Mouse (Mus musculus): ENCODE measurements around the gene Apoa2. TPM values are rescaled to one million over a fixed set of nuclear protein-coding genes. Genes with fewer than 3 reads are reported as not detected.

Gene Apoa2
- total RNA-seq, 2 experiments from 2014 or later, result 2.7 to 3.1 TPM

- intact Hi-C loops (cut with DNase I), result loop anchor here (10.0 kb wide), 1 partner anchor 357 kb away; no protein-coding TSS in a partner anchor
- DNase-seq (ENCODE audit: low spot score in 2 of 2), result no peak
Measured at GRCm38 (mm10) chr1:171251594-171252324, 26.9 kb downstream of the Apoa2 start.

- intact Hi-C loops (cut with DNase I), result loop anchor here (10.0 kb wide), 1 partner anchor 358 kb away; no protein-coding TSS in a partner anchor
- no peak for DNase-seq (ENCODE audit: low spot score in 2 of 2)
Measured at GRCm38 (mm10) chr1:171252415-171252814, 27.6 kb downstream of the Apoa2 start.

DNA sequence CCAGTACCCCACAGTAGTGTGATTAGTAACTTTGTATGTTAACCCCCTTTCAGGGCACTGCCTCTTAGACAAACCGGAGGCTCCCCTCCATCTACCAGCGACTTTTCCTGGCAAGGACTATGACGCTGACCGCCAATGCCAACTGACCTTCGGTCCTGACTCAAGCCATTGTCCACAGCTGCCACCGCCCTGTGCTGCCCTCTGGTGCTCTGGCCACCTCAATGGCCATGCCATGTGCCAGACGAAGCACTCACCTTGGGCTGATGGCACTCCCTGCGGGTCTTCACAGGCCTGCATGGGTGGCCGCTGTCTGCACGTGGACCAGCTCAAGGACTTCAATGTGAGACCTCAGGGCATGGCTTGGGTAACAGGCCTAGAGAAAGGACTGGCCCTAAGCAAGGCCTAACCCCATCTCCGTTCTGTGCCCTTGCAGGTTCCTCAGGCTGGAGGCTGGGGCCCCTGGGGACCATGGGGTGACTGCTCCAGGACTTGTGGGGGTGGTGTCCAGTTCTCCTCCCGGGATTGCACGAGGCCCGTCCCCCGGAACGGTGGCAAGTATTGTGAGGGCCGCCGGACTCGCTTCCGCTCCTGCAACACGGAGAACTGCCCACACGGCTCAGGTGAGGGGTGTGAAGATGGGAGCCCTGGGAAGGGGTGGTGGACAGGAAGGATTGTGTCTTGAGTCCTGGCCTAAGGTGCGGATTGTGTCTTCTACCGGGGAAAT, 31.4 kb downstream of the Apoa2 start:
- intact Hi-C loops (cut with DNase I), result loop anchor here (5.0 to 10.0 kb wide), 2 partner anchors 144 to 361 kb away; partner anchors contain the start of gene Cfap126

GRCm38 (mm10) chr1:171256937-171257548, 32.2 kb downstream of the Apoa2 start:
- intact Hi-C loops (cut with DNase I), result loop anchor here (5.0 to 10.0 kb wide), 2 partner anchors 145 to 362 kb away; partner anchors contain the start of gene Cfap126
- DNase-seq (ENCODE audit: low spot score in 2 of 2), result peak; percentile 62 to 71

More for the DNA sequence above, 31.4 kb downstream of the Apoa2 start:
- no peak for DNase-seq (ENCODE audit: low spot score in 2 of 2)

GRCm38 (mm10) chr1:171257781-171258180, 32.9 kb downstream of the Apoa2 start:
- DNase-seq (ENCODE audit: low spot score in 2 of 2), result no peak
- intact Hi-C loops (cut with DNase I), result loop anchor here (5.0 to 10.0 kb wide), 2 partner anchors 145 to 363 kb away; partner anchors contain the start of gene Cfap126

GRCm38 (mm10) chr1:171258921-171259320, 34.1 kb downstream of the Apoa2 start:
- intact Hi-C loops (cut with DNase I), result loop anchor here (5.0 to 10.0 kb wide), 2 partner anchors 147 to 364 kb away; partner anchors contain the start of gene Cfap126
- no peak for DNase-seq (ENCODE audit: low spot score in 2 of 2)

DNA sequence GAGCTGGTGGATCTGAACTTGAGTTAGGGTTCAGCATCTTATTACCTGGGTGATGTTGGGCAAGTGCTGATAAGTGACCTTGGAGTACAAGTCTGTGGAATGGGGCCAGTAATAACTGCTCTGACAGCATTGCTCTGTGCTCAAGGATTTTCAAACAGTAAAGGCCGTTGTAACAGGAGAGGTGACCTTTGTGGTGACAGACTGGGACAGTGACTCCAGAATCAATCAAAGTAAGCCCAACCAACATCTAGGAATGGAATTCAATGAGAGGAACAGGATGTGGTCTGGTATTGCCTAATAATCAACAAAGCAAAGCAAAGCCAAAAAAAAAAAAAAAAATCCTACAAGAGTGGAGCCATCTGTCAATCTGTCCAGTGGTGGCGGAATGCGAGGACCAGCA, 35.5 kb downstream of the Apoa2 start:
- DNase-seq (ENCODE audit: low spot score in 2 of 2), result no peak
- intact Hi-C loops (cut with DNase I), result no loop called here

DNA sequence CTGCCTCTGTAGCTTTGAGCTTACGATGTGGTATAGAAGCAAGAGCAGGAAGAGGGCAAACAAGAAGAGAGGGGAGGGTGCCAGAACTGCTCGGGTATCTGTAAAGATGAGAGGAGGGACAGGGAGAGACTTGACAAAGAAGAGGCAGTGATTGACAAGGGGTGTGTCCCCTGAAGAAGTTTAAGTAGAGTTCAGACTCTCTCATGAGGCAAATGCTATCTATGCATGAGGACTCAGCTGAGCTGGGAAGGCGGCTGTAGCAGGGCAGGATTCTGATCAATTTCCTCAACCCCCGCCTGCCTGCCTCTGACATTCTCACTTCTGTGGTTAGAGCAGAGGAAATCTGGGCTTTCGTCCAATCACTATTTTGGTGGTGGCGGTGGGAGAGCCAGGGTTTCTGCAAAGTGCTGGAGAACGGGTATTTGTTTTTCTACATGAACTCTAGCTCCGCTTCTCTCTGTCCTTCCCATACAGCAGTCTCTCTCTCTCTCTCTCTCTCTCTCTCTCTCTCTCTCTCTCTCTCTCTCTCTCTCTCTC, 37.8 kb downstream of the Apoa2 start:
- intact Hi-C loops (cut with DNase I), result no loop called here
- peak; percentile 83 to 95 for DNase-seq (ENCODE audit: low spot score in 2 of 2)

- peak; percentile 42 to 76 for DNase-seq (ENCODE audit: low spot score in 2 of 2)
- intact Hi-C loops (cut with DNase I), result no loop called here
Measured at GRCm38 (mm10) chr1:171263185-171263611, 38.3 kb downstream of the Apoa2 start.

DNA sequence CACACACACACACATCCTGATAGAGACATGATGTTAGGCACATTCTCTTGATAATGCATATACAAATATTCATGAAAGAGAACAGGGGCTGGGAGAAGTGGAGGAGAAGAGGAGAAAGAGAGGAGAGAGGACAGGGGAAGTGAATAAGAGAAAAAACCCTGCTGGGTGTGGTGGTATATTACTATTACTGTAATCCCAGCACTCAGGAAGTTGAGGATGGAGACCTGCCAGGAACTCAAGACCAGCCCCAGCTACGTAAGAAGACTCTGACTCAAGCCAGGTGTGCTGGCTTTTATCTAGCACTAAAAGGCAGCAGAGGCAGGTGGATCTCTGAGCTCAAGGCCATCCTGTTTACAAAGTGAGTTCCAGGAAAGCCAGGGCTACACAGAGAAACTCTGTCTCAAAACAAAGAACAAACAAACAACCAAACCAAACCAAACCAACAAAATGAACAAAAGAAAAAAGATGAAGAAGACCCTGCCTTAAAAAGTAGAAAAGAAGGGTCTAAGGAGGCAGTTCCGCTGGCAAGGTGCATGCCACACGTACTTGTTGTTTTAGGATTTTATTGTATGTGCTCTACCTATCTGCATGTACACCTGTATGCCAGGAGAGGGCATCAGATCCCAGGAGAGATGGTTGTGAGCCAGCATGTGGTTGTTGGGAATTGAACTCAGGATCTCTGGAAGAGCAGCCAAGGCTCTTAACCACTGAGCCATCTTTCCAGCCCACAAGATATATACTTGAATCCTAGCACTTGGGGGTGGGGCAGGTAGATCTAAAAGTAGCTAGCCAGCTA, 39.0 kb downstream of the Apoa2 start:
- no peak for DNase-seq (ENCODE audit: low spot score in 2 of 2)
- intact Hi-C loops (cut with DNase I), result no loop called here

DNA sequence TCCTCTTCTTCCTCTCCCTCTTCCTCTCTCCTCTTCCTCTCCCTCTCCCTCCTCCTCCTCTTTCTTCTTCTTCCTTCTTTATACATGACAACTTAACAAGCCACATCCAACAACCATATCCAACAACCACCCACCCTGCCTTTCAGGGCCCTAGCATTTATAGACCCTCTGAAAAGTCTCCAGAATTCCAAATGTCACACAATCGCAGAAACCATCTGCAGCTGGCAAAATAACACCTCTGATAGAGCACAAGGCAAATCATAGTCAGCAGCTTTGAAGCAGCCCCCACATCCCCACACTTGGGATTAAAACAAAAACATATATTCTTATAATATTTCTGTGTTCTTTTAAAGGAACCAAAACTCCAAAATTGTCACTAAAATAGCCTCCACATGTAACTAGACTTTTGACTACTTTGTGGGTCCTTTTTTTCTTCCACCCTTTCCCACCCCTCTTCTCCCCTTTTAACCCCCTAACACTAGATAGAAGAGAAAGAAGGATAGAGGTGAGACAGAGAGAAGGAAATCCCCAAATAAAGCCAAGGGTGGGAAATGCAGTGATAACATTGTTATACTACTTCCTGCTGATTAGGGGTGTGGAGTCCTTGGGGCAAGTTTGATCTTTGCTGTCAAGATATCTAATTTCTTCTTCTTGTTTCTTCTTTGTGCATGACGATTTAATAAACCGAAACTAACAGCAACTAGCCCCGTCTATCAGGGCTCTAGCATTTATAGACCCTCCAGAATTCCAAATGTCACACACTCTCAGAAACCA, 41.3 kb downstream of the Apoa2 start:
- intact Hi-C loops (cut with DNase I), result no loop called here
- DNase-seq (ENCODE audit: low spot score in 2 of 2), result peak in 1 of 2 experiments; percentile 84

- no peak for DNase-seq (ENCODE audit: low spot score in 2 of 2)
Measured at GRCm38 (mm10) chr1:171268341-171268740, 43.5 kb downstream of the Apoa2 start.

DNA sequence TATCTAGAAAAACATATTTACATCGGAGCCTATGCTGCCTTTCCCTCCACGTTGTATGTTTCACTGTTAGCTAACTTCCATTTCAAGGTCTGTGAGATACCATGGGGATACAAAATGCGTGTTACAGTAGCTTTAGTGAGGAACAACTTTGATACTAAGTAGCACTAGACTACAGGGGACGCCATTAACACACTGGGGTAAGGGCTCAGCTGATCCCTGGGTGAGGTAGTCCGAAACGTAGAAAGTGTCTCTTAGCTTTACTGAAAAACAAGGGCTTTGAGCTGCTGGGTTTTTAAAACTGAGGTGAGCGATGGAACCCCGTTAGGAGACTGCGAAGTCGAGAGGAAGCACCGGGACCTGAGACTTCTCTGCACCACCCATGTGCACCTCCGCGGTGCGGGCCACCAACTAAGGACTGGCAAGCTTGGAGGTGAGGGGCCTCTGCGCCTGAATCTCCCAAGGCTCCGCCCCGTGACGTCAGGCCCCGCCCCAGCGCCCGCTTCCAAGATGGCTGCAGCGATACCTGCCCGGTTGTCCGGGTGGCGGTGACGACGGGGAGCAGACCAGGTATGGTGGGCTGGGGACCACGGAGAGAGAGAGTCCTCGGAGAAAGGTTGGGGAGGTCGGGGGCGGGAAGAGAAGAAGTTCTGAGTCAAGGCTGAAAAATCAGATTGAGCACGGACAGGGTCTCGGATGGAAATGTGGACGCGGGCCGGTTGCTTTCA, 45.2 kb downstream of the Apoa2 start, which contains the start of gene B4galt3:
Gene B4galt3, plus strand, starts transcription at position 481 of the 725 bp plus-strand sequence.
- DNase-seq (ENCODE audit: low spot score in 2 of 2), result peak; percentile 95 to 96
- intact Hi-C loops (cut with DNase I), result no loop called here

More at GRCm38 (mm10) chr1:171268341-171268740, 43.5 kb downstream of the Apoa2 start:
- intact Hi-C loops (cut with DNase I), result no loop called here

DNA sequence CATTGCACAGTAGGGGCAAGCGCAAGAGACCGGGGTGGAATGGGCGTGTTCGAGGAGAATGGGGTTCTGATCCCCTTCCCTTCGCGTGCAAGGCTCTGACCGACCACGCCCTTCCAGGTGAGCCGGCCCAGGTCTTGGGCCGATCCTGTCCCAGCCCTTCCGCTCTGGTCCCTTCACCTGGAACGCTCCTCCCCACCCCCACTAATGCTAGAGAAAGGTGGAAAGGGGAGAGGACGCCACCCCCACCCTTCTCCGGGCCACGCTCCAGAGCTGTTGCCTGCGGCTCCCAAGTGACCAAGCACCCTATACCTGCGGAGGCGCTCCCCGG, 45.7 kb downstream of the Apoa2 start:
- intact Hi-C loops (cut with DNase I), result no loop called here
- no peak for DNase-seq (ENCODE audit: low spot score in 2 of 2)

GRCm38 (mm10) chr1:171271196-171271595, 46.3 kb downstream of the Apoa2 start:
- intact Hi-C loops (cut with DNase I), result no loop called here
- no peak for DNase-seq (ENCODE audit: low spot score in 2 of 2)

GRCm38 (mm10) chr1:171271622-171272021, 46.8 kb downstream of the Apoa2 start:
- intact Hi-C loops (cut with DNase I), result no loop called here
- no peak for DNase-seq (ENCODE audit: low spot score in 2 of 2)

- no peak for DNase-seq (ENCODE audit: low spot score in 2 of 2)
- intact Hi-C loops (cut with DNase I), result no loop called here
Measured at GRCm38 (mm10) chr1:171272086-171272485, 47.2 kb downstream of the Apoa2 start.

DNA sequence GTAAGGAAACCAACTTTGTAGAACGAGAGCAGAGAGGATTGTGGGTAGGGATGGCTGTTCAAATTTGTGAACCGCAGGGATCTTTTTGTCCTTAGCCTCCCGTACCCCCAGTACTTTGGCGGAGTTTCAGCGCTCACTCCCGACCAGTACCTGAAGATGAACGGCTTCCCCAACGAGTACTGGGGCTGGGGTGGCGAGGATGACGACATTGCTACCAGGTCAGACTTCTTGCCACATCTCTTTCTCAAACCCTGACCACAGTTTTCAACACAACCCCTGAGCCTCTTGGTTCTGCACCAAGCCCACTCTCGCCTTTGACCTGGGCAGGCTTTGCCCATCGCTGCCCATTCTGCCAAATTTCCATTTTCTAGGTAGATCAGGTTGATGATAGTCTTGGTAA, 49.3 kb downstream of the Apoa2 start:
- DNase-seq (ENCODE audit: low spot score in 2 of 2), result no peak
- intact Hi-C loops (cut with DNase I), result no loop called here

All from left cerebral cortex, postnatal 25 days (tissue).